In the genomic region with DNA sequence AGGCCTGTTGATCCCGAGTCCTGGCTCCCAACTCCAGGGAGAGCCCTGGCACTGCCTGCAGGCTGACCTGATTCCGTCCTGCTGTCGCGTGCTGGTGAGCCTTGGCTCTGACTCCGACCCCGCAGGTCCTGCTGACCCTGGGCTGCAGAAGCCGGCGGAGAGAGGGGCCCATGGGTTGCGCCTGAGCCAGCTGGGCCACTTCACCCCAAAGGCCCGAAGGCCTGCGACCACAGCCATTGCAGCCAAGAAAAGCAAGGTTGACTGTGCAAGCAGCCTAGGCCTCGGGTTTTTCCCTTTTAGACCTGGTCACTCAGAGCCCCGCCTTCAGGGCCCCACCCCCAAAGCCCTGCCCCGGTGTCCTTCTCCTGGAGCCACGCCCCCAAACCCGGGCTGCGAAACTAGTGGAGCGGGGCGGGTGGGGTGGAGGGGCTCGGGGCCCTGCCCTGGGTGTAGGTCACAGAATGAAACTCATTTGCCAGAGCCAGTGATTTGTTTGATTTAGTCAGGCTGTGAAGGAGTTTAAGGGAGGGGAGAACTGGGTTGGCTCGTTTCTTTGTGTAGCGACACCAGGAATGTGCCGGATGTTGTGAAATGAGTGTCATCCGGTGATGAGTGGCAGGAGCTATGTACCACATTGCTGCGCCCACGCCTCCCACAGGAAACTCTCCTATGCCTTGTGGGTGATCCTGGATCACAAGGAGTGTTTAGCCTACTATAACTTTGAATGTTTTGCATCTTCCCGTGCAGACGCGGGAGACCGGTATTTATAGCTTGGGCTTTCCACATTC, we compare ENCODE assay signal across 8 mouse cellular contexts. TPM values are rescaled to one million over a fixed set of nuclear protein-coding genes. Genes with fewer than 3 reads are reported as not detected.
DNase-seq lines count a peak whose midpoint lies in the region; ATAC-seq lines count a peak whose summit lies in the region.

A gene (minus strand): TSS at position 310 of the 788 bp plus-strand sequence.

- intact Hi-C loops in left cerebral cortex, postnatal 14 days (cut with DNase I), result no loop called here

- DNase-seq in adrenal gland, adult (ENCODE audit: inconsistent age in 2 of 2, low spot score in 1 of 2), result peak; percentile 93 to 97
- peak; percentile 89 for DNase-seq in embryo, embryonic 10 days (ENCODE audit: low spot score)
- DNase-seq in gastrocnemius, postnatal 10 days, result peak; percentile 82
- peak; percentile 66 for DNase-seq in hindlimb bud, embryonic 11.5 days (ENCODE audit: extremely low spot score, low read depth, low spot score)
- peak; percentile 58 to 80 for DNase-seq in left cerebral cortex, postnatal 14 days (ENCODE audit: low spot score in 2 of 2)
- peak; percentile 44 for DNase-seq in right cerebral cortex, postnatal 14 days
- DNase-seq in urinary bladder, postnatal 25 days (ENCODE audit: low spot score), result peak; percentile 80

- peak; percentile 76 for ATAC-seq in megakaryocyte-erythroid progenitor cell, adult 5-6 weeks (replicated peaks; ENCODE audit: low FRiP score, low TSS enrichment, poor library complexity, severe bottlenecking)

RNA-seq across cellular contexts. Expression of the gene that starts here (rescaled TPM):
- total RNA-seq in gastrocnemius, postnatal 10 days (2021), result 1 to 10 TPM; 7.1 to 9.2 TPM
- total RNA-seq in left cerebral cortex, postnatal 14 days (2021), result under 1 TPM; 0.37 to 0.70 TPM
- 1.9 TPM in 1 of 2 replicates, not detected in the other for total RNA-seq in megakaryocyte-erythroid progenitor cell, adult 5-6 weeks (2014; fragmentation: Nextera tagmentation)
- 0.15 TPM in 1 of 2 replicates, not detected in the other for total RNA-seq in megakaryocyte-erythroid progenitor cell, adult 5-6 weeks (2017)

Comparison
In these comparisons a context has a peak if more than half of its experiments do, and no peak if none do; other contexts are left out.
1. Peak in every context shown above with its lines: DNase-seq and ATAC-seq.
2. Peak in DNase-seq in left cerebral cortex, postnatal 14 days; RNA of the gene not detected or under 1 TPM.
3. DNase-seq: peak in every context shown above with its lines; median percentile 95 in adrenal gland, adult; 89 in embryo, embryonic 10 days; 82 in gastrocnemius, postnatal 10 days; 80 in urinary bladder, postnatal 25 days; 69 in left cerebral cortex, postnatal 14 days; 66 in hindlimb bud, embryonic 11.5 days; 44 in right cerebral cortex, postnatal 14 days.